Mouse (Mus musculus): ENCODE data around the gene Arhgef3. TPM values are rescaled to one million over a fixed set of nuclear protein-coding genes. Genes with fewer than 3 reads are reported as not detected.

Gene Arhgef3
- total and polyA plus RNA-seq, 2 experiments from 2014 or later, result 16.8 to 19.8 TPM

GRCm38 (mm10) chr14:27351476-27352079, 236.9 kb downstream of the Arhgef3 start:
- ATAC-seq (no peak), DNase-seq (ENCODE audit: low spot score) (no peak)
- no peak overlapping the region for H3K4me3 ChIP-seq (ENCODE audit: low read length)
- H3K9me3 ChIP-seq (ENCODE audit: low read length), result no peaks in the 10 kb centered on the region
- no peak overlapping the region for H3K9ac ChIP-seq (replicated peaks; ENCODE audit: low read length)
- H3K27me3 ChIP-seq (ENCODE audit: insufficient read depth, low read length), result no peaks in the 10 kb centered on the region
- no peaks in the 10 kb centered on the region for H3K36me3 ChIP-seq (ENCODE audit: insufficient read depth, low read length)
- no peak for TF ChIP-seq CTCF (IDR thresholded peaks at IDR 0.05; ENCODE audit: low read depth)
- H3K4me2 ChIP-seq (ENCODE audit: low read depth, low read length), result no peak overlapping the region
- H3K4me1 ChIP-seq (ENCODE audit: insufficient read depth, low read length), result no peaks in the 10 kb centered on the region
- peak overlapping the region; percentile 51 for H3K27ac ChIP-seq
- WGBS, result 71% methylated on average over 4 of the region's 4 CpGs

GRCm38 (mm10) chr14:27352470-27352869, 237.8 kb downstream of the Arhgef3 start:
- no peaks in the 10 kb centered on the region for H3K27me3 ChIP-seq (ENCODE audit: insufficient read depth, low read length)
- no peaks in the 10 kb centered on the region for H3K4me1 ChIP-seq (ENCODE audit: insufficient read depth, low read length)
- DNase-seq (ENCODE audit: low spot score) (no peak), ATAC-seq (no peak)
- H3K9ac ChIP-seq (replicated peaks; ENCODE audit: low read length), result no peak overlapping the region
- no peaks in the 10 kb centered on the region for H3K36me3 ChIP-seq (ENCODE audit: insufficient read depth, low read length)
- H3K4me3 ChIP-seq (ENCODE audit: low read length), result no peak overlapping the region
- no peaks in the 10 kb centered on the region for H3K9me3 ChIP-seq (ENCODE audit: low read length)
- H3K27ac ChIP-seq, result no peak overlapping the region
- no peak overlapping the region for H3K4me2 ChIP-seq (ENCODE audit: low read depth, low read length)
- WGBS, result 67% methylated on average over 5 of the region's 5 CpGs
- no peak for TF ChIP-seq CTCF (IDR thresholded peaks at IDR 0.05; ENCODE audit: low read depth)

- Histone ChIP-seq H3K36me3 (ENCODE audit: insufficient read depth, low read length) (no peaks in the 10 kb centered on the region), H3K4me2 (ENCODE audit: low read depth, low read length) (no peak overlapping the region), H3K27me3 (ENCODE audit: insufficient read depth, low read length) (no peaks in the 10 kb centered on the region), H3K9me3 (ENCODE audit: low read length) (no peaks in the 10 kb centered on the region), H3K9ac (replicated peaks; ENCODE audit: low read length) (no peak overlapping the region), H3K4me1 (ENCODE audit: insufficient read depth, low read length) (no peaks in the 10 kb centered on the region), H3K27ac (no peak overlapping the region), H3K4me3 (ENCODE audit: low read length) (no peak overlapping the region)
- TF ChIP-seq CTCF (IDR thresholded peaks at IDR 0.05; ENCODE audit: low read depth), result no peak
- ATAC-seq (no peak), DNase-seq (ENCODE audit: low spot score) (no peak)
- WGBS, result 86% methylated on average over 6 of the region's 6 CpGs
These were observed 240.5 kb downstream of the Arhgef3 start for GRCm38 (mm10) chr14:27355151-27355550.

GRCm38 (mm10) chr14:27355937-27356336, 241.2 kb downstream of the Arhgef3 start:
- DNase-seq (ENCODE audit: low spot score), result no peak
- ATAC-seq, result no peak
- Histone ChIP-seq H3K4me2 (ENCODE audit: low read depth, low read length) (no peak overlapping the region), H3K36me3 (ENCODE audit: insufficient read depth, low read length) (no peaks in the 10 kb centered on the region), H3K27ac (no peak overlapping the region), H3K27me3 (ENCODE audit: insufficient read depth, low read length) (no peaks in the 10 kb centered on the region), H3K9me3 (ENCODE audit: low read length) (no peaks in the 10 kb centered on the region), H3K4me1 (ENCODE audit: insufficient read depth, low read length) (peaks cover 2% of the 10 kb centered on the region; the same call in 1 of the 2 replicates), H3K4me3 (ENCODE audit: low read length) (no peak overlapping the region), H3K9ac (replicated peaks; ENCODE audit: low read length) (no peak overlapping the region)
- 91% methylated on average over 4 of the region's 4 CpGs for WGBS
- no peak for TF ChIP-seq CTCF (IDR thresholded peaks at IDR 0.05; ENCODE audit: low read depth)

GRCm38 (mm10) chr14:27357139-27357538, 242.4 kb downstream of the Arhgef3 start:
- Histone ChIP-seq H3K27me3 (ENCODE audit: insufficient read depth, low read length) (no peaks in the 10 kb centered on the region), H3K9ac (replicated peaks; ENCODE audit: low read length) (no peak overlapping the region), H3K9me3 (ENCODE audit: low read length) (no peaks in the 10 kb centered on the region), H3K4me3 (ENCODE audit: low read length) (no peak overlapping the region), H3K4me1 (ENCODE audit: insufficient read depth, low read length) (peaks cover 7% of the 10 kb centered on the region; the same call in 1 of the 2 replicates), H3K4me2 (ENCODE audit: low read depth, low read length) (no peak overlapping the region), H3K36me3 (ENCODE audit: insufficient read depth, low read length) (no peaks in the 10 kb centered on the region), H3K27ac (no peak overlapping the region)
- DNase-seq (ENCODE audit: low spot score) (no peak), ATAC-seq (no peak)
- 77% methylated on average over 6 of the region's 6 CpGs for WGBS
- TF ChIP-seq CTCF (IDR thresholded peaks at IDR 0.05; ENCODE audit: low read depth), result no peak

- Histone ChIP-seq H3K36me3 (ENCODE audit: insufficient read depth, low read length) (no peaks in the 10 kb centered on the region), H3K4me1 (ENCODE audit: insufficient read depth, low read length) (peaks cover 7% of the 10 kb centered on the region; the same call in 1 of the 2 replicates), H3K4me3 (ENCODE audit: low read length) (no peak overlapping the region), H3K9ac (replicated peaks; ENCODE audit: low read length) (no peak overlapping the region), H3K9me3 (ENCODE audit: low read length) (no peaks in the 10 kb centered on the region), H3K27me3 (ENCODE audit: insufficient read depth, low read length) (no peaks in the 10 kb centered on the region), H3K4me2 (ENCODE audit: low read depth, low read length) (no peak overlapping the region), H3K27ac (no peak overlapping the region)
- no peak for TF ChIP-seq CTCF (IDR thresholded peaks at IDR 0.05; ENCODE audit: low read depth)
- ATAC-seq (no peak), DNase-seq (ENCODE audit: low spot score) (no peak)
- WGBS, result 42% methylated on average over 6 of the region's 6 CpGs
These were observed 243.5 kb downstream of the Arhgef3 start for GRCm38 (mm10) chr14:27358202-27358601.

GRCm38 (mm10) chr14:27360849-27361248, 246.2 kb downstream of the Arhgef3 start:
- ATAC-seq, result no peak
- 55% methylated on average over 7 of the region's 7 CpGs for WGBS
- H3K4me2 ChIP-seq (ENCODE audit: low read depth, low read length), result peak overlapping the region; percentile 19; the same call in 1 of the 2 replicates
- no peaks in the 10 kb centered on the region for H3K27me3 ChIP-seq (ENCODE audit: insufficient read depth, low read length)
- TF ChIP-seq CTCF (IDR thresholded peaks at IDR 0.05; ENCODE audit: low read depth), result no peak
- DNase-seq (ENCODE audit: low spot score), result no peak
- H3K9ac ChIP-seq (replicated peaks; ENCODE audit: low read length), result no peak overlapping the region
- H3K36me3 ChIP-seq (ENCODE audit: insufficient read depth, low read length), result no peaks in the 10 kb centered on the region
- peaks cover 7% of the 10 kb centered on the region; the same call in 1 of the 2 replicates for H3K4me1 ChIP-seq (ENCODE audit: insufficient read depth, low read length)
- H3K27ac ChIP-seq, result peak overlapping the region; percentile 56
- H3K4me3 ChIP-seq (ENCODE audit: low read length), result no peak overlapping the region
- H3K9me3 ChIP-seq (ENCODE audit: low read length), result no peaks in the 10 kb centered on the region

All from hindbrain, postnatal 0 days (tissue).